Mouse (Mus musculus) embryonic facial prominence, embryonic 10.5 days (tissue): ENCODE measurements around the gene Map2k2. TPM values are rescaled to one million over a fixed set of nuclear protein-coding genes. Genes with fewer than 3 reads are reported as not detected.
A peak's percentile ranks its signal among the peaks of the same experiment; 100 is the strongest.
"Not testable (repeated sequence)": the region's sequence is repeated elsewhere in the genome, so short reads cannot be mapped to it uniquely, and the experiment has no call there.

Experiments
- DNase-seq: peaks from one replicate; pipeline ENCODE4 v3.0.0-alpha.2; 2017; ENCODE audit warnings: low spot score
- H3K27ac ChIP-seq: fragments of 300-500 bp; sonication (generic); replicated peaks from 2 replicates; pipeline ENCODE4 v1.5.1; 2016; ENCODE audit warnings: mild to moderate bottlenecking
- H3K27me3 ChIP-seq: fragments of 300-500 bp; sonication (generic); replicated peaks from 2 replicates; pipeline ENCODE4 v1.6.1; 2016; ENCODE audit warnings: low read depth, mild to moderate bottlenecking; ENCODE audit not compliant: poor library complexity, severe bottlenecking
- H3K36me3 ChIP-seq: fragments of 300-500 bp; sonication (generic); replicated peaks from 2 replicates; pipeline ENCODE4 v1.6.1; 2016; ENCODE audit warnings: mild to moderate bottlenecking, moderate library complexity
- H3K4me1 ChIP-seq: fragments of 300-500 bp; sonication (generic); 2 replicates; pipeline ENCODE4 v1.6.1; 2016
- H3K4me3 ChIP-seq: fragments of 300-500 bp; sonication (generic); 2 replicates; pipeline ENCODE4 v1.5.1; 2016; ENCODE audit warnings: mild to moderate bottlenecking, moderate library complexity
- H3K9me3 ChIP-seq: fragments of 300-500 bp; sonication (generic); 2 replicates; pipeline ENCODE4 v1.6.1; 2016; ENCODE audit warnings: mild to moderate bottlenecking
- WGBS: fragments of 180-500 bp; shearing (Covaris S2); methylation state at CpG from one replicate; pipeline ENCODE4 v1.1.7; 2016; 5-methylcytosine and 5-hydroxymethylcytosine counted together
- polyA plus RNA-seq: library from polyadenylated mRNA; unstranded; fragments of >200 nt; fragmentation: Nextera tagmentation; extraction: Ambion mirVana; gene quantifications from 2 replicates; pipeline ENCODE4 v1.2.1, GENCODE M21; 2016

The Map2k2 gene
- 222 and 225 TPM in 2 replicates for polyA plus RNA-seq

DNA sequence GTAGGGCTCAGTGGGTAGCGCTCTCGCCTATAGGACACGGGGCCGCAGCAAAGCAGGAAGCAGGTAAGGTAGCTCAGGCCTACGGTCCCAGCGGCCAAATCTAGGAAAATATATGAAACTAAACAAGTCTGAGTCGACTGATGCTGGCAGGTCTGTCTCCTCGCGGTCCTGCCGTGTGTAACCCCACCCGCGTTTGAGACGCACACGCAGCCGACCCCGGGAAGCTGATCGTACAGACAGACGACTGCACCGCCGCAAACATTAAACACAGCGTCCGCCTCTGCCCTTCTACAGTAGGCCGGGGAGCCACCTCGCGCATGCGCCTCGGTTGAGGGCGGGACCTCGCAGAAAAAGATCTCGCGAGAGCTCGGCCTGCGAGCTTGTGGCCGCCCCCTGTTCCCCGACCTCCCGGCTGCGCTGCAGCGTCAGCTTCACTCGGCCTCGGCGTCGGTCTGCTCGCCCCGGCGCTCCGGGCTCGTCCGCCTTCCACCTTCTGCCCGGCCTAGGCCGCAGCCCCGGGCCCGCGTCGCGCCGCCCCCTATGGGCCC is at the start of gene Map2k2:
Map2k2 (plus strand) TSS at position 351 of the 548 bp plus-strand sequence.
- Histone ChIP-seq H3K36me3 (peaks cover 33% of the 10 kb centered on the region), H3K27me3 (no peaks in the 10 kb centered on the region), H3K4me3 (peak within 1 kb of the TSS; percentile 95), H3K9me3 (no peaks in the 10 kb centered on the region), H3K4me1 (peaks cover 30% of the 10 kb centered on the region), H3K27ac (peak within 1 kb of the TSS; percentile 99)
- WGBS: under 1% methylated on average over 56 of the region's 56 CpGs
- peak; percentile 97 for DNase-seq

DNA sequence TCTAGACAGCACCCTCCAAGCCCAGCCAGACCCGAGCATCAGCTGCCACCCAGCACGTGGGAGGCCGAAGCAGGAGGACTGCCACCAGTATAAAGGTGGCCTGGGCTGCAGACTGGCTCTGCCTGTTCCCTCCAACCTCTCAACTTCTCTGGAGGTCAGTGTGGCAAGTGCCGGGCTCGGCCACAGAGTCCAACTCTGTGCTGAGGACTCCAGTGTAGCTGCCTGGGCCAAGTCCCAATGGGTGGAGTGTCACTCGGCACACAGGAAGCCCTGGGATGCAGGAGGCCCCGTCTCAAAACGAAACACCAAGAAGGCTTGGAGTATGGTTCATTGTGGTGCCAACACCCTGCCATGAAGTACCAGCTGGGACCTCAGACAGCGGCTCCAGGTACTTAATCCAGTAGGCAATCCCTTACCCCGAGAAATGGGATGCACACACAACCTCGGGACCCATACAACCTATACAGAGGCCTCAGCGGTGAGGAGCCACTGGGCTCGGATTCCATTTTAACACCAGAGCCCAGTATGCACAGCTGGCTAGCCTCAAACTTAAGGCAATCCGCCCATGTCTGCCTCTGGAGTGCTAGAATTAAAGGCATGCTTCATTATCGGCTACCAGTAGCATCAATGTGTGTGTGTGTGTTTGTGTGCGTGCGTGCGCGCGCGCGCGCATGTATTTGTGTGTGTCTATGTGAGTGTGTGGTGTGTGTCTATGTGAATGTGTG is 48.1 kb upstream of the Map2k2 start:
- peaks cover 32% of the 10 kb centered on the region for H3K4me1 ChIP-seq
- no peak overlapping the region for H3K27ac ChIP-seq
- no peak for DNase-seq
- H3K36me3 ChIP-seq: peaks cover 51% of the 10 kb centered on the region
- 0 out of 2 replicates have a peak overlapping the region, but pooled peaks have one; percentile 0 for H3K4me3 ChIP-seq
- WGBS: 95% methylated on average over 23 of the region's 23 CpGs
- H3K9me3 ChIP-seq: no peaks in the 10 kb centered on the region
- no peaks in the 10 kb centered on the region for H3K27me3 ChIP-seq

DNA sequence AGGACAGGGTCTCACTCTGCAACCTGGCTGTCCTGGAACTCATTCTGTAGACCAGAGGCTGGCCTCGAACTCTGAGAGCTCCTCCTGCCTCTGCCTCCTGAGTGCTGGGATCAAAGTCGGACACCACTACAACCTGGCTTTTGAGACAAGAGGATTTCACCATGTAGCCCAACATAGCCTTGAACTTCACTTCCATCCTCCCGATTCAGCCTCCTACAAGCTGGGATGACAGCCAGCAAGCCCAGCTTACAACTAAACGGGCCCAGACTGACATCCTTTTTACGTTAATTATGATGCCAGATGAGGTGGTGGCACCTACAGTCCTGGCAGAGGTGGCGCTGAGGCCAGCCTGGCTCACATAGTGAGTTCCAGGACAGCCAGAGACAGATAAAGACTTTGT is 46.8 kb upstream of the Map2k2 start:
- Histone ChIP-seq H3K27me3 (no peaks in the 10 kb centered on the region), H3K4me1 (peaks cover 32% of the 10 kb centered on the region), H3K27ac (no peak overlapping the region), H3K36me3 (peaks cover 39% of the 10 kb centered on the region), H3K4me3 (peak overlapping the region; percentile 88), H3K9me3 (no peaks in the 10 kb centered on the region)
- 94% methylated on average over 6 of the region's 6 CpGs for WGBS
- DNase-seq: no peak

DNA sequence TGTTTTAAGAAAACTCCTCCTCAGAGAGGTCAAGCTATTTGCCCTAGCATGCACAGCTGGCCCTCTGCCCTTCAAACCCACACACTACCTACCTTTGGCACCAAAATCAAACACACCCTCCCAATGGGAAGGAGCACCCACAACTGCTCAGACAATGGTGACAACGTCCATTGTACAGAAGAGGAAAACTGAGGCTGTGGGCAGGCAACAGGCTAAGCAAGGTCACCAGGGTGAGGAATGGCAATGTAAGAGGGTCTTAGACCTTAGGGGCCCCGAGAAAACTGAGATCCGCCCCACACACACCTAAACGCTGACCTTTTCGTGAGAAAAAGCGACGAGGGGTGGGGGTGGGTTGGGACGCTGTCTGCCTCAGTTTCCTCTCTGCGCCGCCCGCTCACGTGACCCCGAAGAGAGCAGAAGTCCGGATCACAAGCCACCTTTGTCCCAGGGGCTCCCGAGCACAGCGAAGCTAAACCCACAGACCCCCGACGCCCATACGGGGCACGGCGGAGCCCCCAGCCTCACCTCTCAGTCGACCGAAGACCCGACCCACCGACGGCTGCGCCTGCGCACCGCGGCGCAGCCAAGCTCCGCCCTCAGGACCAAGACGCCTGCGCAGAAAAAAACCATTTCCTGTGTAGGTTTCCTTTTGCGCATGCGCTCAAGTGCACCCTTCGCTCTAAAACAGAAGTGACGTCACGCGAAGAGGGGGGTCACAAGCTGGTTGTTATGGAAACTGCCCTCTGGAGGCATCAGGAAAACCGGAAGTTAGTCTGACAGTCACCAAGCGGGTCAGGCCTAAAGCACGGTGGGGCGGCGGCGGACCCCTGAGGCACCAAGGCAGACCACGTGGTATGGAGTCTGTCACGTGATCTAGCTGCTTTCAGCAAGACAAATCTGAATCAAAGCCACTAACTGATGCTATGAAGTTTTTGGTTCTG is 45.8 kb upstream of the Map2k2 start, which contains the start of gene Sgta:
Sgta (minus strand) TSS at position 579 of the 941 bp plus-strand sequence.
- Histone ChIP-seq H3K4me3 (peak within 1 kb of the TSS; percentile 88), H3K27ac (peak within 1 kb of the TSS; percentile 89), H3K36me3 (peaks cover 30% of the 10 kb centered on the region), H3K27me3 (no peaks in the 10 kb centered on the region), H3K4me1 (peaks cover 32% of the 10 kb centered on the region), H3K9me3 (no peaks in the 10 kb centered on the region)
- DNase-seq: peak; percentile 98
- WGBS: under 1% methylated on average over 48 of the region's 48 CpGs

DNA sequence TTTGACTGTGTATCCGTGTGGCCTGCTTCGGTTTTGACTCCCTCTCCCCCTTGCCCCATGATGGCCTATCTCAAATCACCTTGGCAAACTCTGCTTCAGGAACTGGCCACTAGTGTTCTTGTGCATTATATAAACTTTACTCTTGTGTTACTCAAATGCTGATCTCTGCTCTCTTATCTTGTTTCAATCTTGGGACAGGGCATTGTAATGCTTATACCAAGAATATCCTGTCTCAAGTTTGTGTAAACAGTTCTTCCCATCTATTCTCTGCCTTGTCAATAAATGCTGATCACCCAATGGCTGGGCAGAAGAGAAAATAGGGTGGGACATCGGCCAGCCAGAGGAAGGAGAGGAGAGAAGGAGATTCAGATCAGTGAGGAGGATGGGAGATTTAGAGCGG is 43.0 kb upstream of the Map2k2 start:
- no peaks in the 10 kb centered on the region for H3K27me3 ChIP-seq
- 66% methylated on average over 4 of the region's 4 CpGs for WGBS
- no peak for DNase-seq
- H3K36me3 ChIP-seq: peaks cover 6% of the 10 kb centered on the region
- H3K4me3 ChIP-seq: no peak overlapping the region
- no peak overlapping the region for H3K27ac ChIP-seq
- peaks cover 20% of the 10 kb centered on the region for H3K4me1 ChIP-seq
- no peaks in the 10 kb centered on the region for H3K9me3 ChIP-seq

DNA sequence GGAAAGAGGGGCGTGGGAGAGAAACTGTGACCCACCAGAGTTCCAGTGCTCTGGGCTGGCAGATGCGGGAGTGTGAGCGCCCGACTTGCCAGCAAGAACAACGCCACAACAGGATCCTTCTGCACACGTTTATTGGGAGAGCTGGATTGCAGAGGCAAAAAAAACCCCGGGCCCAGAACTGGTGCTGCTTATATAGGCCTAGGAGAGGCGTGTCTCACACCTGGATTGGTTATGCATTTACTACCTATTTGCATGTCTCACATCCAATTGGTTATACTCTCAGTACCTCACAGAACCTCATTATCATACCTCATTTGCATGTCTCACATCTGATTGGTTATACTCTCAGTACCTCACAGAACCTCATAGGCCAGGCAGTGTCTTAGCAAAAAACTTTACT is 41.2 kb upstream of the Map2k2 start:
- WGBS: 87% methylated on average over 8 of the region's 8 CpGs
- H3K9me3 ChIP-seq, H3K27ac ChIP-seq, H3K36me3 ChIP-seq, H3K27me3 ChIP-seq, DNase-seq, H3K4me3 ChIP-seq: not testable (repeated sequence)
- H3K4me1 ChIP-seq: peaks cover 12% of the 10 kb centered on the region

DNA sequence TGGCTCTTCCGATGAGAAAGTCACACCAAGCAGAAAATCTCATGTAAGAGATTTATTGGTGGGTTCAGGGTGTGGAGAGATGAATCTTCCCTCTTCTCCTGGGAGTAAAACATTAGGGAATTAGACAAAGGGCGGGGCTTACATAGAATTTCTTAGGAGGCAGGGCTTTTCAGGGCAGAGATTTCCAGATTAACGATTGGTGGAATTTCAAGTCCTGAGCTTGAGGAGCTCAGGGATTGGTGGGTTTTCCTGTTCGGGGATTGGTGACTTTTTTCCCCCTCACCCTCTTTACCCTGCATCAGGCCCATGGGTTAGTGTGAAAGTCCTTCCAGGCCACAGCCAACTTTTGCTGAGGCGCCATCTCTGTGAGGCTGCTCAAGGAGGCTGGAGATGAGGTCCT is 37.0 kb upstream of the Map2k2 start:
- 78% methylated on average over 5 of the region's 5 CpGs for WGBS
- H3K36me3 ChIP-seq: peaks cover 22% of the 10 kb centered on the region
- peaks cover 28% of the 10 kb centered on the region for H3K4me1 ChIP-seq
- no peak overlapping the region; the same call in 1 of the 2 replicates for H3K27ac ChIP-seq
- 0 out of 2 replicates have a peak, but pooled peaks cover 2% of the 10 kb centered on the region for H3K9me3 ChIP-seq
- no peak overlapping the region for H3K4me3 ChIP-seq
- no peaks in the 10 kb centered on the region for H3K27me3 ChIP-seq
- no peak for DNase-seq

DNA sequence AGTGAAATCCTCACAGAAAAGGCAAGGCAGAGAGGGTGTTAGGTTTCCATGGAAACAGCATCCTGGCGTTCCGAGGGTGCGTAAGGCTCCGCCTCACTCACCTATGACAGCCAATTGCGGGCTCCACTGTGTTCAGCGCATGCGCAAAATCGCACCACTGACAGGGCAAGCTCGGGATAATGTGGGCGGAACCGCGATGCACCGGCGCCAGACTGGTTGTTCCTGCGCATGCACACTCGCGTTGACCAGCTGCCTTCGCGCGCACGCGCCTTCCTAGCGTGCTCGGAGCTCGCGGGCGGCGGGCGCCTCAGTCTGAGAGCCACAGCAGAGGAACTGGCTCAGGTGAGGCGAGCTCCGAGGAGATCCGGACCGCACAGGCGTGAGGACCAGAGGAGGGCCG is 35.9 kb upstream of the Map2k2 start, which contains the start of gene Thop1:
Thop1 (plus strand) TSS at position 200 of the 400 bp plus-strand sequence.
- H3K4me1 ChIP-seq: peaks cover 28% of the 10 kb centered on the region
- H3K36me3 ChIP-seq: peaks cover 33% of the 10 kb centered on the region
- H3K27ac ChIP-seq: peak within 1 kb of the TSS; percentile 88
- under 1% methylated on average over 35 of the region's 35 CpGs for WGBS
- H3K27me3 ChIP-seq: no peaks in the 10 kb centered on the region
- DNase-seq: peak; percentile 100
- 0 out of 2 replicates have a peak, but pooled peaks cover 2% of the 10 kb centered on the region for H3K9me3 ChIP-seq
- peak within 1 kb of the TSS; percentile 87 for H3K4me3 ChIP-seq

DNA sequence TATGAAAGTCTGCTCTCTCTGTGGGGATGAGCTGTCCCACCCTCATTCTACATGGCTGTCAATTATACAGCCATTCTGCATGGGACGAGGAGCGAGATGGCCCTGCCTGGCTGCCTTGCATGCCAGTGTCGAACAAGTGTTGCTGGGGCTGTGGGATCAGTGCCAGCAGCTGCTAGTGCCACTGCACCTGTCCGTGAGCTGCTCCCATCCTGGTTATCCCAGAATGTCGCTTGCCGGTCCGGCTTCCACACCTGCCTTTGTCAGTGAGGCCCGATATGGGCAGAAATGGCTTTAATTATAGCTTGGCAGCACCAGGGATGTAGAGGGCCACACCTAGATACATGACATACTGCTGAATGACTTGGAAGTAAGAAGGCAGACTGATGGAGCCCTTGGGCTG is 33.4 kb upstream of the Map2k2 start:
- Histone ChIP-seq H3K9me3 (0 out of 2 replicates have a peak, but pooled peaks cover 2% of the 10 kb centered on the region), H3K36me3 (peaks cover 58% of the 10 kb centered on the region), H3K27ac (no peak overlapping the region), H3K27me3 (no peaks in the 10 kb centered on the region), H3K4me3 (no peak overlapping the region), H3K4me1 (peaks cover 26% of the 10 kb centered on the region)
- no peak for DNase-seq
- 95% methylated on average over 8 of the region's 8 CpGs for WGBS

DNA sequence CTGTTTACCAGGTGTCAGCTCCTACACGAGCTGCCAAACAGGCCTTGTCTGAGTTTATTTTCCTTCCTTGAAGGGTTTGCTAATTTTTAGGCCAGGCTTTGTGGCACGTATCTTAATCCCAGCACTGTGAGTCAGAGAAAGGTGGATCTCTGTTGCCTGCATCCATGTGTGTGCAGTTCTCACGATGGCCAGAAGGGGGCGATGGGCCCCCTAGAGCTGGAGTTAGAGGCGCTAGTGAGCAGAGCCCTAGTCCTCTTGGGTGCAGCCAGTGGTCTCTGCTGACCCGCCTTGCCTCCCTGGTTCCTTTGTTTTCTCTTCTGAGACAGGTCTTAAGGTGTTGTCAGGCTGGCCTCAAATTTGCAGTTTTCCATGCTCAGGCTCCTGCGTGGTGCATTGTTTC is 32.3 kb upstream of the Map2k2 start:
- H3K27me3 ChIP-seq: no peaks in the 10 kb centered on the region
- H3K9me3 ChIP-seq: 0 out of 2 replicates have a peak, but pooled peaks cover 2% of the 10 kb centered on the region
- H3K36me3 ChIP-seq: peaks cover 70% of the 10 kb centered on the region
- H3K27ac ChIP-seq: no peak overlapping the region
- H3K4me1 ChIP-seq: peaks cover 26% of the 10 kb centered on the region
- peak; percentile 25 for DNase-seq
- H3K4me3 ChIP-seq: no peak overlapping the region
- WGBS: 63% methylated on average over 7 of the region's 7 CpGs

DNA sequence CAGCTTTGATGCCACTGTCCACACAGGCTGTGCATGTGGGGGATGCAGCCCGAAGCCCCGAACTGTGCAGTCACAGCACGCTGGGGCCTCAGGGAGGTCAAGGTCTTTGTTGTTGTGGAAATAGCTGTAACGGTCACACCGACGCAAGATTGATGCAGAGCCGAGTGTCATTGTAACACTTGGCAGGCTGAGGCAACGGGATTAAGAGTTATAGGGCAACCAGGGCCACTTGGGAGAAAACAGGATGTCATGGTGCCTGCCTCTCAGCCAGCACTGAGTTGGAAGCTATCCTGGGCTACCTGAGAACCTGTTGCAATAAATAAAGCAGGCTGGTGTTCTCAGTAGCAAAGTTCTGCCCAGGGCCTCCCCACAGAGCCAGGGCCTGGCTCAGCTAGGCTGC is 30.0 kb upstream of the Map2k2 start:
- no peaks in the 10 kb centered on the region for H3K27me3 ChIP-seq
- 92% methylated on average over 8 of the region's 8 CpGs for WGBS
- H3K9me3 ChIP-seq: 0 out of 2 replicates have a peak, but pooled peaks cover 2% of the 10 kb centered on the region
- no peak for DNase-seq
- no peak overlapping the region for H3K27ac ChIP-seq
- peaks cover 12% of the 10 kb centered on the region for H3K4me1 ChIP-seq
- H3K36me3 ChIP-seq: peaks cover 92% of the 10 kb centered on the region
- H3K4me3 ChIP-seq: peak overlapping the region; percentile 6; the same call in 1 of the 2 replicates

DNA sequence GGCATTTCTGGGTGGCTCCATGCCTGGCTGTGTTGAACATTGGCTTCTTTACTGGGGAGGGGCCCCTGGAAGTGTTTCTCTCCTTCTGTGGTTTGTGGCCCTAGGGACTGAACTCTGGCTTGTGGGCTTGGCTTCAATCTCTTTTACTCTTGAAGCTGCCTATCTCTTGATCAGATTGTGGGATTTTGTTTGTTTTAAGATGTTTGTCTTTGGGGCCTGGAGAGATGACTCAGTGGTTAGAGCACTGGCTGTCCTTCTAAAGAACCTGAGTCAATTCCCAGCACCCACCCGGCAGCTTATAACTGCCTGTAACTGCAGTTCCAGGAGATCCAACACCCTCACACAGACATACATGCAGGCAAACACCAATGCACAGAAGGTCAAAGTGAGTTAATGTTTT is 29.4 kb upstream of the Map2k2 start:
- peaks cover 5% of the 10 kb centered on the region for H3K4me1 ChIP-seq
- peaks cover 99% of the 10 kb centered on the region for H3K36me3 ChIP-seq
- H3K27me3 ChIP-seq: no peaks in the 10 kb centered on the region
- H3K9me3 ChIP-seq: 0 out of 2 replicates have a peak, but pooled peaks cover 2% of the 10 kb centered on the region
- no peak overlapping the region for H3K27ac ChIP-seq
- H3K4me3 ChIP-seq: no peak overlapping the region
- 94% methylated on average over 1 of the region's 1 CpGs for WGBS
- DNase-seq: no peak
